Mouse (Mus musculus) CD4-positive, CD25-positive, alpha-beta regulatory T cell, adult 4 months (primary cell): ENCODE measurements at regions not wholly inside any gene's neighbourhood (a gene's known extent, or its start where the extent isn't known, plus 50 kb on each side); places are given as distances from the start of the nearest gene placed in this dataset.
"Not testable (repeated sequence)": the region's sequence is repeated elsewhere in the genome, so short reads cannot be mapped to it uniquely, and the experiment has no call there.

Source experiments
- ATAC-seq: one replicate; pipeline ENCODE4 v1.8.0; 2017

- ATAC-seq: peak; percentile 43
Measured at GRCm38 (mm10) chr11:10276224-10276623, 837.8 kb upstream of the Vwc2 start.

- no peak for ATAC-seq
Measured at GRCm38 (mm10) chr11:10283553-10283952, 830.5 kb upstream of the Vwc2 start.

GRCm38 (mm10) chr11:10291996-10292395, 822.0 kb upstream of the Vwc2 start:
- no peak for ATAC-seq

DNA sequence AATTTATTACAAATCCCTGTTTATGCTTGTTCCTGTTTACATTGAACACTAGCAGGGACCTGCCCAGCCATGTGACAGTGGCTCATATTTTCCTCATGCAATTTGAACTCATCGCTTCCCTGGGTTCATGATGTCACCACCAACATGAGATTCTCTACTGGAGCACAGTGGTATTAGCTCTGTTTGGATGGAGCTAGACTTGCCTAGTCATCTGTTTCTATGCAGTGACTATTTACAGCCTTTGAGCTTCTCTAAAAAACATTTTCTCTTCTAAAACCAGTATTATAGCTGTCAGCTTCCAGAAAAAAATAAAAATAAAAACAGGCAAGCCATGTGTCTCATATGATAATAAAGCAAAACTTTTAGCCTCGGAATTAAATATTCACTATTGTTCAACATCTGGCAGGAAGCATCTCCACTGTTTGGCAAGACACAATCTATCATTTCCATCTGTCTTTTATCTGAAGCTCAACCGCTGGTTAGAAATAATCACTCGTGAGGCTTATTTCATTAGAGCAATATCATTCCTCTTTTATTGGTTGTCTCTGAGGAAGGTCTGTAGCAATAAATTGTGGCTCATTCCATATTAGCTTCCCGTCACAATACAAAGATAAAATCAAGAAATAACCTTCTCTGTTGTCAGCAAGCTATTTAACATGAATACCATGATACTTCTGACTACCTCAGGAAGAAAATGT, 804.9 kb upstream of the Vwc2 start:
- no peak for ATAC-seq

DNA sequence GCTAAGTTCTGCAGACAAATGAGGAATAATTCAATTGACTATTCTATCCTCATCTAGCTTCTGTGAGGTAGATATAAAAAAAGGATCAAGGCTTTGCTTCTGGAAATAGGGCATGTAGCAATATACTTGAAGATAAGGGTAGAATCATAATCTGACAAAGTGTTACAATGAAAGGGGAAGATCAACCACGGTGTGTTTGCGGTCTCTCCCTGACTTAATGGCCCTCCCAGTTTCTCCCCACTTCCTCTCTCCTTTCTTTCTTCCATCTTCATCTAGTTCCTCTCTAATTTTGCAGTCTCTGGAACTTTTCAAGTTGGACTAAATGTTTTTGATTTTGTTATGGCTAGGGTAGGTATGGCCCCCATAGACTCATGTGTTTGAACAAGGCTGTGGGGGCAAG, 796.6 kb upstream of the Vwc2 start:
- ATAC-seq: no peak

GRCm38 (mm10) chr11:10318048-10318759, 795.8 kb upstream of the Vwc2 start:
- no peak for ATAC-seq

DNA sequence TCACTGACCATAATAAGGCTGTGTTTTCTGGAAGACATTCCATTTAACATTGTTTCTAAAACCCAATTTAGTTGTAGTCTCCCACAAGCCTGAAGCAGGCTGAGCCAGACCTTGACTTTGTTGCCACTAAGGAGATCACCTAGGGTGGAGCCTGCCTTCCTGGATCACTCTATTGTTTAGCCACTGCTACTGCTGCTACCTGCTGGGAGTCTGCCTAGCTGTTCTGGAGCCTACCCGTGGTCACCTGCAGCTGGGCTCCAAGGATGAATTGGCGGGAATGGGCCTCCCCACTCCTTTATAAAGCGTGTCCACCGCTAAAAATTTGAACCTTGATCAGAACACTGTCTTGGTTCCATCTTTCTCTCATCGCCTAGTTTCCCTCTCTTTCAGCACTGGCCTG, 783.8 kb upstream of the Vwc2 start:
- not testable (repeated sequence) for ATAC-seq

- ATAC-seq: no peak
Measured at GRCm38 (mm10) chr11:10337781-10338180, 776.2 kb upstream of the Vwc2 start.

DNA sequence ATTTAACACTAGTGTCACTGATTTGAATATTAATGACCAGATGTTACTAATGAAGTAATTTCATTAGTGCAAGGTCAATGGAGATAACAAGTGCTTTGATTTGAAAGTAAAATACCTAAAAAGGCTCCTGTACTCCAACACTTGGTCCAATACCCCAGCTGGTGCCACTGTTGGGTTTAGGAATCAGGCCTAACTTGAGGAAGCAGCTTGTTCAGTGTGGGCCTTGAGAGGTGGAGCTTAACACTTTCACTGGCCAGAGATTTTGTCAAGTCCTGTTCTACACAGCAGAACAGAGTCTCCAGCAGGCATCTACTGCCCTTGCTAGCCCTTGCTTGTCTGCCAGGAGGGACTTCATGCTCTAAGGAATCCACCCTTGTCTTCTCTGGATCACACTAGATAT, 741.7 kb upstream of the Vwc2 start:
- ATAC-seq: no peak
